Mouse (Mus musculus): ENCODE measurements around the gene Rbm38.

GRCm38 (mm10) chr2:173083106-173083505, 62.8 kb downstream of the Rbm38 start:
- TF ChIP-seq TCF12 (IDR thresholded peaks at IDR 0.05; ENCODE audit: low read depth, low read length), result no peak
- TF ChIP-seq POLR2A (IDR thresholded peaks at IDR 0.05; ENCODE audit: low read depth, low read length), result no peak
- TF ChIP-seq CTCF (conservative IDR thresholded peaks at IDR 0.05 in 1 of 2, IDR thresholded peaks at IDR 0.05 in 1 of 2; ENCODE audit: low read depth in 2 of 2, low read length in 2 of 2), result no peak
- TF ChIP-seq EP300 (IDR thresholded peaks at IDR 0.05; ENCODE audit: low read length), result no peak
- no peak for TF ChIP-seq NRF1 (IDR thresholded peaks at IDR 0.05; ENCODE audit: low read depth, low read length)
- TF ChIP-seq USF2 (conservative IDR thresholded peaks at IDR 0.05; ENCODE audit: low read depth, low read length), result no peak
- no peak for TF ChIP-seq MAFK (IDR thresholded peaks at IDR 0.05; ENCODE audit: insufficient replicate concordance, low read length)
- no peak for TF ChIP-seq E2F4 (IDR thresholded peaks at IDR 0.05; ENCODE audit: insufficient replicate concordance, low read depth, low read length)
- TF ChIP-seq ZMIZ1 (IDR thresholded peaks at IDR 0.05; ENCODE audit: low read depth, low read length), result no peak
- no peak for TF ChIP-seq ELF1 (IDR thresholded peaks at IDR 0.05; ENCODE audit: low read depth, low read length)
- TF ChIP-seq MYC (IDR thresholded peaks at IDR 0.05; ENCODE audit: low read depth, low read length), result no peak
- TF ChIP-seq ZNF384 (IDR thresholded peaks at IDR 0.05; ENCODE audit: low read depth, low read length), result no peak
- no peak for TF ChIP-seq ETS1 (conservative IDR thresholded peaks at IDR 0.05; ENCODE audit: low read depth, low read length)
